Mouse (Mus musculus): ENCODE measurements around the gene Itga2. TPM values are rescaled to one million over a fixed set of nuclear protein-coding genes. Genes with fewer than 3 reads are reported as not detected.

Gene Itga2
- polyA plus RNA-seq (2015; fragmentation: Nextera tagmentation; extraction: Ambion mirVana) = 6.7 TPM in 2 replicates

- Histone ChIP-seq H3K4me3 (replicated peaks; ENCODE audit: low read length) (peak within 1 kb of the TSS; percentile 61), H3K4me2 (ENCODE audit: low read depth, low read length) (peak within 1 kb of the TSS; percentile 74), H3K9ac (ENCODE audit: low read length) (peak within 1 kb of the TSS; percentile 71), H3K4me1 (ENCODE audit: control insufficient read depth, insufficient read depth, low read length) (0 out of 2 replicates have a peak, but pooled peaks cover 4% of the 10 kb centered on the region), H3K9me3 (replicated peaks; ENCODE audit: control insufficient read depth, low read length) (no peaks in the 10 kb centered on the region), H3K36me3 (ENCODE audit: control insufficient read depth, insufficient read depth, low read length) (no peaks in the 10 kb centered on the region), H3K27me3 (ENCODE audit: control insufficient read depth, insufficient read depth, low read length) (no peaks in the 10 kb centered on the region), H3K27ac (ENCODE audit: low read length) (peak within 1 kb of the TSS; percentile 80)
- ATAC-seq (ENCODE audit: insufficient read depth, low FRiP score) = peak; percentile 88
- WGBS = 1% methylated on average over 28 of the region's 28 CpGs
Measured at GRCm38 (mm10) chr13:114931775-114932294, at the start of gene Itga2. Gene Itga2, minus strand, starts transcription at chr13:114932100.

DNA sequence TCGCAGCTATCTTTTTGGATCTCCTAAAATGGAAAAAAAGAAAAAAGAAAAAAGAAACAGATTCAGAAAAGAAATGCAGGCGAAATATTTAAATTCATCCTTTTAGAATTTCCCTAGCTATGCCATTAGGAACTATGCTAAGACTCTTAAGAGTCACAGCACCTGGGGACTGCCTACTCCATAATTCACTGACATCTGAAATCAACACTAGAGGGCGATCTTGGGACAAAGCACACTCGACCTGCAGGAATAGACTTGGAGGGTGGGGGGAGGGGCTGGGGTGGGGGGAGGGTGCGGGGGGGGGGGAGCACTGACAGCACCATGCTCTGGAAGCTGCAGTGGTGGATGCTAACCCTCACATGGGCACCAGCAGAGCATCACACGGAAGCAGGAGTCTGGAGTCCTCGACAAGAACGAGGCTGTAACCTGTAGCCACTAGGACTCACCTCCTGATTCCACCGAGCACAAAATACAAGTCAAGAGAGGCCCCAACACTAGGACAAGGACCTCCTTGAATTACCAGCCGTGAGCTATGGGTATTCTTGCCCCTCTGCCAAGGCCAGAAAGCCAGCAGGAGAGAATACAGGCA lies 49.0 kb upstream of the Itga2 start:
- ATAC-seq (ENCODE audit: insufficient read depth, low FRiP score) = no peak
- no peaks in the 10 kb centered on the region for H3K9me3 ChIP-seq (replicated peaks; ENCODE audit: control insufficient read depth, low read length)
- no peak overlapping the region for H3K4me3 ChIP-seq (replicated peaks; ENCODE audit: low read length)
- 51% methylated on average over 10 of the region's 10 CpGs for WGBS
- no peaks in the 10 kb centered on the region for H3K36me3 ChIP-seq (ENCODE audit: control insufficient read depth, insufficient read depth, low read length)
- no peaks in the 10 kb centered on the region for H3K4me1 ChIP-seq (ENCODE audit: control insufficient read depth, insufficient read depth, low read length)
- H3K27me3 ChIP-seq (ENCODE audit: control insufficient read depth, insufficient read depth, low read length) = no peaks in the 10 kb centered on the region
- no peak overlapping the region for H3K4me2 ChIP-seq (ENCODE audit: low read depth, low read length)
- no peak overlapping the region for H3K9ac ChIP-seq (ENCODE audit: low read length)
- H3K27ac ChIP-seq (ENCODE audit: low read length) = no peak overlapping the region

- peaks cover 4% of the 10 kb centered on the region; the same call in 1 of the 2 replicates for H3K4me1 ChIP-seq (ENCODE audit: control insufficient read depth, insufficient read depth, low read length)
- no peaks in the 10 kb centered on the region for H3K36me3 ChIP-seq (ENCODE audit: control insufficient read depth, insufficient read depth, low read length)
- WGBS = 44% methylated on average over 6 of the region's 6 CpGs
- peak overlapping the region; percentile 31; the same call in 1 of the 2 replicates for H3K27ac ChIP-seq (ENCODE audit: low read length)
- H3K9ac ChIP-seq (ENCODE audit: low read length) = no peak overlapping the region
- H3K27me3 ChIP-seq (ENCODE audit: control insufficient read depth, insufficient read depth, low read length) = no peaks in the 10 kb centered on the region
- H3K4me3 ChIP-seq (replicated peaks; ENCODE audit: low read length) = no peak overlapping the region
- ATAC-seq (ENCODE audit: insufficient read depth, low FRiP score) = no peak; the same call in 1 of the 2 replicates
- no peak overlapping the region for H3K4me2 ChIP-seq (ENCODE audit: low read depth, low read length)
- H3K9me3 ChIP-seq (replicated peaks; ENCODE audit: control insufficient read depth, low read length) = no peaks in the 10 kb centered on the region
Measured at GRCm38 (mm10) chr13:114974484-114975042, 42.7 kb upstream of the Itga2 start.

GRCm38 (mm10) chr13:114971905-114972304 lies 40.0 kb upstream of the Itga2 start:
- H3K9me3 ChIP-seq (replicated peaks; ENCODE audit: control insufficient read depth, low read length) = no peaks in the 10 kb centered on the region

DNA sequence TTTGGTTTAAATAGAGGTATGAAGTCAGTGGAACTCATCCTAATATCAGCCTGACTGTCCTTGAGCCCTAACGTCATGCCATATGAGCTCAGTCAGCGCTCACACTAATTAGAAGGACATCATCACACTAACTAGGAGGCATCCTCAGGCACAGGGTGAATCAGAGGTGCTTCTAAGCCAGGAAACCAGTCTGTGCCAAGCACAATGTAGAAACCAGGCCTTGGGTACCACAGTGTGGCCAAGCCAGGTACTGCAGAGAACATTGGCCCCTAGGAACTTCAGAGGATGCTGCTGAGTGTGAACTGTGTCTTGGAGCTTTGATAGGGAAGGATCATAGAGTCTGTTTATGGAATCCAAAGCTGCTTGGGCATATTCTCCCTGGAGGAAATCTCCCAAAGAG lies 32.3 kb upstream of the Itga2 start:
- Histone ChIP-seq H3K9me3 (replicated peaks; ENCODE audit: control insufficient read depth, low read length) (no peaks in the 10 kb centered on the region), H3K9ac (ENCODE audit: low read length) (no peak overlapping the region), H3K27me3 (ENCODE audit: control insufficient read depth, insufficient read depth, low read length) (no peaks in the 10 kb centered on the region), H3K27ac (ENCODE audit: low read length) (no peak overlapping the region), H3K36me3 (ENCODE audit: control insufficient read depth, insufficient read depth, low read length) (no peaks in the 10 kb centered on the region), H3K4me3 (replicated peaks; ENCODE audit: low read length) (no peak overlapping the region), H3K4me1 (ENCODE audit: control insufficient read depth, insufficient read depth, low read length) (no peaks in the 10 kb centered on the region), H3K4me2 (ENCODE audit: low read depth, low read length) (no peak overlapping the region)
- 45% methylated on average over 2 of the region's 2 CpGs for WGBS
- ATAC-seq (ENCODE audit: insufficient read depth, low FRiP score) = peak; percentile 69

More at GRCm38 (mm10) chr13:114971905-114972304, 40.0 kb upstream of the Itga2 start:
- Histone ChIP-seq H3K27me3 (ENCODE audit: control insufficient read depth, insufficient read depth, low read length) (no peaks in the 10 kb centered on the region), H3K9ac (ENCODE audit: low read length) (no peak overlapping the region), H3K4me2 (ENCODE audit: low read depth, low read length) (no peak overlapping the region), H3K36me3 (ENCODE audit: control insufficient read depth, insufficient read depth, low read length) (no peaks in the 10 kb centered on the region), H3K4me3 (replicated peaks; ENCODE audit: low read length) (no peak overlapping the region), H3K4me1 (ENCODE audit: control insufficient read depth, insufficient read depth, low read length) (peaks cover 4% of the 10 kb centered on the region; the same call in 1 of the 2 replicates), H3K27ac (ENCODE audit: low read length) (peak overlapping the region; percentile 24; the same call in 1 of the 2 replicates)
- 71% methylated on average over 3 of the region's 3 CpGs for WGBS
- ATAC-seq (ENCODE audit: insufficient read depth, low FRiP score) = no peak

DNA sequence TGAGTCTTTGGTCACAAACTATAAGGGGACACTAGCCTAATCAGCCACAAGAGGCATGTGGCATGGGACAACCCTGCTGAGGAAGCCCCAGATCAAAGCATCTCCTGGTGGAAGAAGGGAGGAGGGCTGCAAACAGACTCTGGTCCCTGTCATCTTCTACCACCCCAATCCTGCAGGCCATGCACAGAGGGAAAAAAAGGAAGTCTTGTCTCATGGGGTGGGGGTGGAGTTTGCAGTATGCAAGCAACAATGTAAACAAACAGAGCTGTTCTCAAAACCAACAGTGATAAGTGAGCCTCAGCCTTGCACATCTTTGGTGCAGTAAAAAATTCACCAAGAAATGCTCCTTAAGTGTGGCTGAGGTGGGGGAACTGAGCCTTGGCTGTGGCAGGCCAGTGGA lies 22.6 kb upstream of the Itga2 start:
- Histone ChIP-seq H3K4me3 (replicated peaks; ENCODE audit: low read length) (no peak overlapping the region), H3K36me3 (ENCODE audit: control insufficient read depth, insufficient read depth, low read length) (no peaks in the 10 kb centered on the region), H3K9ac (ENCODE audit: low read length) (no peak overlapping the region), H3K27ac (ENCODE audit: low read length) (no peak overlapping the region), H3K4me2 (ENCODE audit: low read depth, low read length) (no peak overlapping the region), H3K9me3 (replicated peaks; ENCODE audit: control insufficient read depth, low read length) (no peaks in the 10 kb centered on the region), H3K4me1 (ENCODE audit: control insufficient read depth, insufficient read depth, low read length) (no peaks in the 10 kb centered on the region), H3K27me3 (ENCODE audit: control insufficient read depth, insufficient read depth, low read length) (no peaks in the 10 kb centered on the region)
- ATAC-seq (ENCODE audit: insufficient read depth, low FRiP score) = no peak

GRCm38 (mm10) chr13:114933541-114933940 lies 1.6 kb upstream of the Itga2 start:
- no peak overlapping the region for H3K27ac ChIP-seq (ENCODE audit: low read length)
- no peak overlapping the region for H3K4me3 ChIP-seq (replicated peaks; ENCODE audit: low read length)
- no peaks in the 10 kb centered on the region for H3K36me3 ChIP-seq (ENCODE audit: control insufficient read depth, insufficient read depth, low read length)
- 0 out of 2 replicates have a peak, but pooled peaks cover 4% of the 10 kb centered on the region for H3K4me1 ChIP-seq (ENCODE audit: control insufficient read depth, insufficient read depth, low read length)
- no peaks in the 10 kb centered on the region for H3K27me3 ChIP-seq (ENCODE audit: control insufficient read depth, insufficient read depth, low read length)
- 76% methylated on average over 7 of the region's 7 CpGs for WGBS
- H3K9me3 ChIP-seq (replicated peaks; ENCODE audit: control insufficient read depth, low read length) = no peaks in the 10 kb centered on the region
- H3K9ac ChIP-seq (ENCODE audit: low read length) = no peak overlapping the region
- ATAC-seq (ENCODE audit: insufficient read depth, low FRiP score) = peak; percentile 26; the same call in 1 of the 2 replicates
- H3K4me2 ChIP-seq (ENCODE audit: low read depth, low read length) = no peak overlapping the region

DNA sequence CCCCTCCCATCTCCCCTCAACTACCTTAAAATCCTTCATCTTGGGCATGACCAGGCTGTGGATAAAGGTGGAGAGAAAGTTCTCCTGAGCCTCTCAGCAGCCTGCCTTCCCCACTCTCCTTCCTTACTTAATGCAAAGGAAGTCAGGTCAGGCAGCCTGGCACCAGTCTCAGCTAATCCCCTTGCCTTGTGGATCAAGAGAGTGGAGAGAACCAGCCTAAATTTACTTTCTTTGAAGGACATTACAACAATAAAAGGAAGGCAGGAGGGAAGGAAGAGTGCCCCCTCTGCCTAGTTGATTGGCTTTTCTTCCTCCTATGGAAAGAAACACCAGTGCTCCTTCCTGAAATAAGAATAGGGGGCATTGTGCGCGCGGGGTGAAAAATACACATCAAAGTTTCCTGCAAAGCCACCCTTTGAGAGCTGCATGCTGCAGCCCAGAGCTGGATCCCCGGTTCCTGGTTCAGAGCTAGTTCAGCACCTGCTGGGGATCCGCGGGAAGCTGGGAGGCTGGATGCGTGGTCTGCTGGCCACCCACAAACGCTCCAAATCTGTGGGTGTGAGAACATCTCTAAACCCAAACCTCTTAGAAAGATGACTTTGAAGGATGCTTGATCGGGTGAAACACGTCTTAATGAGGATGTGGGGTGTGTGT lies 777 bp downstream of the Itga2 start:
- peak overlapping the region; percentile 74 for H3K4me2 ChIP-seq (ENCODE audit: low read depth, low read length)
- H3K9me3 ChIP-seq (replicated peaks; ENCODE audit: control insufficient read depth, low read length) = no peaks in the 10 kb centered on the region
- H3K9ac ChIP-seq (ENCODE audit: low read length) = peak overlapping the region; percentile 71
- H3K4me3 ChIP-seq (replicated peaks; ENCODE audit: low read length) = peak overlapping the region; percentile 61
- no peaks in the 10 kb centered on the region for H3K36me3 ChIP-seq (ENCODE audit: control insufficient read depth, insufficient read depth, low read length)
- H3K4me1 ChIP-seq (ENCODE audit: control insufficient read depth, insufficient read depth, low read length) = 0 out of 2 replicates have a peak, but pooled peaks cover 4% of the 10 kb centered on the region
- WGBS = 2% methylated on average over 10 of the region's 10 CpGs
- peak; percentile 42; the same call in 1 of the 2 replicates for ATAC-seq (ENCODE audit: insufficient read depth, low FRiP score)
- H3K27ac ChIP-seq (ENCODE audit: low read length) = peak overlapping the region; percentile 80
- no peaks in the 10 kb centered on the region for H3K27me3 ChIP-seq (ENCODE audit: control insufficient read depth, insufficient read depth, low read length)

DNA sequence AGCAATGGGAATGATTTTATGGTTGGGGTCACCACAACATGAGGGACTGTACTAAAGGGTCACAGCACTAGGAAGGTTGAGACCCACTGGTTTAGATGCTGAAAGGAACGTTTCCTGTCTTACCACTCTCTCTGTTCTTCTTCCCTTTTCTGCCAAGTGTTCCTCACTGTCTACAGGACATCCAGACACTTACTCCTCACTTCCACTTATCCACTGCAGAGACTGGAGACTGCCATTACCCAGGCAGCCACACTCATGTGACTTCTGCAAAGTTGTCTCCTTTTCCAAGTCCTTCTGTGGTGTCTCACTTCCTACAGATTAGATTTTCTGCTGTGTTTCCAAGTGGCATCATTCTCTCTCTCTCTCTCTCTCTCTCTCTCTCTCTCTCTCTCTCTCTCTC lies 7.1 kb downstream of the Itga2 start:
- Histone ChIP-seq H3K9ac (ENCODE audit: low read length) (no peak overlapping the region), H3K4me3 (replicated peaks; ENCODE audit: low read length) (no peak overlapping the region), H3K27ac (ENCODE audit: low read length) (no peak overlapping the region), H3K36me3 (ENCODE audit: control insufficient read depth, insufficient read depth, low read length) (no peaks in the 10 kb centered on the region), H3K27me3 (ENCODE audit: control insufficient read depth, insufficient read depth, low read length) (no peaks in the 10 kb centered on the region), H3K4me2 (ENCODE audit: low read depth, low read length) (no peak overlapping the region), H3K9me3 (replicated peaks; ENCODE audit: control insufficient read depth, low read length) (0 out of 2 replicates have a peak, but pooled peaks cover 4% of the 10 kb centered on the region), H3K4me1 (ENCODE audit: control insufficient read depth, insufficient read depth, low read length) (peaks cover 10% of the 10 kb centered on the region; the same call in 1 of the 2 replicates)
- no peak for ATAC-seq (ENCODE audit: insufficient read depth, low FRiP score)
- 62% methylated on average over 1 of the region's 1 CpGs for WGBS
